Mouse (Mus musculus): ENCODE results near the gene Baiap2l1. TPM values are rescaled to one million over a fixed set of nuclear protein-coding genes. Genes with fewer than 3 reads are reported as not detected.

Baiap2l1 gene
- polyA plus RNA-seq, 1 experiment from 2014 or later = 5.1 TPM

DNA sequence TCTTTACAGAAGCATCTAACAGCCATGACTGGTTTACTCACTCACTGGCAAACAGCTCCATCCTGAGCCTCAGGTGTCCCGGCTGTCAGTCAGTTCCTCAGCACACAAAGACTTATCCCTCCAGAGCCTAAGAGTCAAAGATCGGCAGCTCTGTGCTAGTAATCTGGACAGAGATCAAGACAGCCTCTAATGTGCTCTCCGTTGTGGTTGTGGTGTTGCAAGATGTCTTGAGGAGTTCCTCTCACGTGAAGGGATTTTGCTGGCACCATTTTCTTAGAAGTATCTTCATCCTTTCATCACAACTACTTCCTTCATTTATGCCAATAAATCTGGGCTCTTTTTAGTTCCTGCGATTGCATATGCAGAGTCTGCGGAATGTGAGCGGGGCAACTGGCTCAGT lies 45.7 kb downstream of the Baiap2l1 start:
- Histone ChIP-seq H3K4me2 (replicated peaks) (no peak overlapping the region), H3K27me3 (no peaks in the 10 kb centered on the region), H3K9ac (no peak overlapping the region), H3K9me3 (no peaks in the 10 kb centered on the region), H3K27ac (no peak overlapping the region), H3K4me1 (peaks cover 5% of the 10 kb centered on the region; the same call in 1 of the 2 replicates), H3K4me3 (no peak overlapping the region), H3K36me3 (no peaks in the 10 kb centered on the region)
- ATAC-seq (ENCODE audit: insufficient number of reproducible peaks, insufficient read depth, low FRiP score, low TSS enrichment) = no peak
- WGBS = 75% methylated on average over 7 of the region's 7 CpGs

DNA sequence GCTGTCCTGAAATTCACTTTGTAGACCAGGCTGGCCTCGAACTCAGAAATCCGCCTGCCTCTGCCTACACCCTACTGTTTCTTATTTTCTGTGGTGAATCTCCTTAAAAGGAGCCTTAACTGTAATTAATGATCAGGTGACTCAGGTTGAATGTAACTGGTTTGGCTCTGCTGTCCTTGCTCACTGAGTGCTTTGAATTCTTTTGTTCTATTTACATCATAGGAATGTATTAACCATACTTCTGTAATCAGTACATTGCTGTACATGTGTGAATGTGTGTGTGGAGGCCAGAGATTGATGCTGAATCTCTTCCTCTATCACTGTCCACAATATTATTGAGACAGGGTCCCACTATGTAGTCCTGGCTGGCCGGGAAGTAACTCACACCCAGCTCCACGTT lies 49.0 kb downstream of the Baiap2l1 start:
- no peak overlapping the region for H3K27ac ChIP-seq
- H3K36me3 ChIP-seq = no peaks in the 10 kb centered on the region
- no peak overlapping the region for H3K4me2 ChIP-seq (replicated peaks)
- H3K4me3 ChIP-seq = no peak overlapping the region
- H3K9ac ChIP-seq = no peak overlapping the region
- no peaks in the 10 kb centered on the region for H3K27me3 ChIP-seq
- no peak for ATAC-seq (ENCODE audit: insufficient number of reproducible peaks, insufficient read depth, low FRiP score, low TSS enrichment)
- H3K4me1 ChIP-seq = peaks cover 5% of the 10 kb centered on the region; the same call in 1 of the 2 replicates
- H3K9me3 ChIP-seq = no peaks in the 10 kb centered on the region
- WGBS = 84% methylated on average over 4 of the region's 4 CpGs

DNA sequence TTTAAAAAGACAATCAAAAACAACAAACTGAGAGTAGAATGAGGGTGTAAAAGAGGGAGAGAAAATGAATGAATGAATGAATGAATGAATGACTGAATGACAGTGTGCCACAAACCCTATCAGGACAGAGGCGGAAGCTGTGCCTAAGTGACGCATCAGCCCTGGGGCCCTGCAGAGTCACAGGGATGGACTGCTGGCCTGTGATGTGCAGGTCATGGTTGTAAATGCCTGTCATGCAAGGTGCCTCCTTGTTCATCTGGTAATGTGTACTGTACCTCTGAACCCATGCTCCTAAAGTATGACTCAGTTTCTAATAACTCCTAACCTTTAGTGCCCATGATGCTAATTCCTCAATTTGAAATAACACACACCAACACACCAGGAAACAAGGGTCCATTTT lies 54.8 kb downstream of the Baiap2l1 start:
- WGBS = 80% methylated on average over 2 of the region's 2 CpGs
- ATAC-seq (ENCODE audit: insufficient number of reproducible peaks, insufficient read depth, low FRiP score, low TSS enrichment) = no peak
- Histone ChIP-seq H3K27ac (no peak overlapping the region), H3K9me3 (no peaks in the 10 kb centered on the region), H3K4me1 (no peaks in the 10 kb centered on the region), H3K27me3 (no peaks in the 10 kb centered on the region), H3K36me3 (no peaks in the 10 kb centered on the region), H3K4me3 (no peak overlapping the region), H3K9ac (no peak overlapping the region), H3K4me2 (replicated peaks) (no peak overlapping the region)

DNA sequence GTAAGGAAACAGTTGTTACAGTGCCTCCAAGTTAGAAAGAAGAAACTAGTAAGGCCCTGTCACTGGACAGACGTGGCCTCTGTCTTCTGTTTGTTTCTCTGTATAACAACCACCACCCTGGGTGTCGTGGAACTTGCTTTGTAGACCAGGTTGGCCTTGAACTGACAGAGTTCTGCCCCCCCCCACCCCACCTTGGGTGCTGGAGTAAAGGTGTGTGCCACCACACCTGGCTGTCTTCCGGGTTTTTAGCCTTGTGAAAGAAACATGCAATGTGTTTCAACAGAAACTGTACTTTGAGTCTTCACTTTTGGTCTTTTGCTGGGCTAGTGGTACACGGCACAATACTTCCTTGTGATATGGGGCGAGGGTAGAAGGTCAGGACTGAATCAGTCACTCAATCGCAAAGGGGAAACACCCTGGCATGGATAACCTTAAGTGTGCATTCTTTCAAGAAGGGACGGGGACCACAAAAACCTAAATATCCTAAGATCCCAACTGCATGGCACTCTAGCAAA lies 61.8 kb downstream of the Baiap2l1 start:
- Histone ChIP-seq H3K4me1 (no peaks in the 10 kb centered on the region), H3K36me3 (no peaks in the 10 kb centered on the region), H3K4me2 (replicated peaks) (no peak overlapping the region), H3K4me3 (no peak overlapping the region), H3K9ac (no peak overlapping the region), H3K9me3 (no peaks in the 10 kb centered on the region), H3K27me3 (no peaks in the 10 kb centered on the region), H3K27ac (no peak overlapping the region)
- WGBS = 81% methylated on average over 7 of the region's 7 CpGs
- ATAC-seq (ENCODE audit: insufficient number of reproducible peaks, insufficient read depth, low FRiP score, low TSS enrichment) = no peak

DNA sequence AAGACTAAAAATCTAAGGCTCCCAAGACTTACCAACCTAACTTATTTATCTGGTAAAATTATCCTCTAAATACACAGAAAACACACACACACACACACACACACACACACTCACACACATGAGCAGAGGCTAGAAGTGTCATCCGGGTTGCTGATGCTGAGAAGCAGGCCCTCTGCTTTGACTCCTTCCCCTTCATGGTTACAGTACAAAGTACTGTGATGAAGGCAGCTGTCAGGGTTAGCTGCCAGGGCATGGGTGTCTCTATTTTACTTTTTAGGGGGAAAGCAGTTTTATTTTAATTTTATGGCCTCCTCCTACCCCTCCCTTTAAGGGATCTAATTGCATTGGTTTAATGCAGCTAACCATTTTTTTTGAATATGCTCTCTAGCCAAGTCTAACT lies 62.6 kb downstream of the Baiap2l1 start:
- H3K9ac ChIP-seq = no peak overlapping the region
- no peaks in the 10 kb centered on the region for H3K36me3 ChIP-seq
- H3K27ac ChIP-seq = no peak overlapping the region
- 83% methylated on average over 1 of the region's 1 CpGs for WGBS
- no peaks in the 10 kb centered on the region for H3K27me3 ChIP-seq
- no peak for ATAC-seq (ENCODE audit: insufficient number of reproducible peaks, insufficient read depth, low FRiP score, low TSS enrichment)
- H3K4me2 ChIP-seq (replicated peaks) = no peak overlapping the region
- H3K4me1 ChIP-seq = no peaks in the 10 kb centered on the region
- no peak overlapping the region for H3K4me3 ChIP-seq
- no peaks in the 10 kb centered on the region for H3K9me3 ChIP-seq

DNA sequence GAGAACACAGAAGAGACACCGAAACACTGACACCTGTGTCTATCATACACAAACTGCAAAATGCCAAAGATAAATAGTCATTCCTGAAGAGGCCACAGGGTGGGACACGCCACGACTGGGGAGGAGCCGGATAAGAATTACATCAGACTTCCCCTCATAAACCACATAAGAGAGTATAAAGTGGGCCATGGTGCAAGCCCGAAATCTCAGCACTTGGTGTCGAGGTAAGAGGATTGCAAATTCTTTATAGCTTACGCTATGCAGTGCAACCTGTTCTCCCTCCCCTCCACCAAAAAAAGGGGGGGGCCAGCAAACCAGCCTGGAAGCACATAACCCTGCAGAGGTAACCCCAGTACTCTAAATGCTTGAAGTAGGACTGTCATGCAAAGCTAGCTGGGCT lies 63.0 kb downstream of the Baiap2l1 start:
- H3K4me3 ChIP-seq = no peak overlapping the region

DNA sequence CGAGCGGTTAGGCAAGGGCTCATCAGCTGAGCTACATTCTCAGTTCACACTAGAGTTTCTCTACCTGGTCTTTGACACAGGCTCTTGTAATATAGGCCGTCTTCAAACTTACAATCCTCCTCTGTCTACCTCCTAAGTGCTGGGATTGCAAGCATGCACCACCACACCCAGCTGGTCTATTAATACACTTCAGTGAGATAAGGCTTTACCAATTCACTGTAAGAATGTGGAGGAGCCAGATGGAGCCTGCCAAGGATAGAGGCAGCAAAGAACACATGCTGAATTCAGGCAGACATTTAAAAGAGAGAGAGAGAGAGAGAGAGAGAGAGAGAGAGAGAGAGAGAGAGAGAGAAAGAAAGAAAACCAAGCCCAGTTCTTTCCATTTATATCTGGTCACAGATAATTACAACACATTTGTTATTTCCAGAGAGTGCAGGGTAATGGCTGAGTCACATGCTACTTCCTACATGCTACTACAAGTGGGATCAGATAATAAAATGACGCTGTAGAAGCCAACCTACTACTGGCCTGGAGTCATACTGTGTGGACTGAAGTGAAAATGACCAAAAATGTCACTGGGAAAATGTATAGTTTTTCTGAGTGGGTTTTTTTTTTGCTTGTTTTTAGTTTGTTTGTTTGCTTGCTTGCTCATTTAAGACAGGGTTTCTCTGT lies 68.0 kb downstream of the Baiap2l1 start:
- Histone ChIP-seq H3K4me3 (no peak overlapping the region), H3K4me2 (replicated peaks) (no peak overlapping the region), H3K4me1 (no peaks in the 10 kb centered on the region), H3K9me3 (no peaks in the 10 kb centered on the region), H3K27me3 (no peaks in the 10 kb centered on the region), H3K27ac (no peak overlapping the region), H3K36me3 (no peaks in the 10 kb centered on the region), H3K9ac (no peak overlapping the region)
- WGBS = 86% methylated on average over 4 of the region's 4 CpGs
- no peak for ATAC-seq (ENCODE audit: insufficient number of reproducible peaks, insufficient read depth, low FRiP score, low TSS enrichment)

More for the DNA sequence above, 63.0 kb downstream of the Baiap2l1 start:
- H3K9ac ChIP-seq = no peak overlapping the region
- no peaks in the 10 kb centered on the region for H3K36me3 ChIP-seq
- no peak overlapping the region for H3K4me2 ChIP-seq (replicated peaks)
- ATAC-seq (ENCODE audit: insufficient number of reproducible peaks, insufficient read depth, low FRiP score, low TSS enrichment) = no peak
- H3K9me3 ChIP-seq = no peaks in the 10 kb centered on the region
- H3K27me3 ChIP-seq = no peaks in the 10 kb centered on the region
- H3K4me1 ChIP-seq = no peaks in the 10 kb centered on the region
- WGBS = 71% methylated on average over 7 of the region's 7 CpGs
- no peak overlapping the region for H3K27ac ChIP-seq

DNA sequence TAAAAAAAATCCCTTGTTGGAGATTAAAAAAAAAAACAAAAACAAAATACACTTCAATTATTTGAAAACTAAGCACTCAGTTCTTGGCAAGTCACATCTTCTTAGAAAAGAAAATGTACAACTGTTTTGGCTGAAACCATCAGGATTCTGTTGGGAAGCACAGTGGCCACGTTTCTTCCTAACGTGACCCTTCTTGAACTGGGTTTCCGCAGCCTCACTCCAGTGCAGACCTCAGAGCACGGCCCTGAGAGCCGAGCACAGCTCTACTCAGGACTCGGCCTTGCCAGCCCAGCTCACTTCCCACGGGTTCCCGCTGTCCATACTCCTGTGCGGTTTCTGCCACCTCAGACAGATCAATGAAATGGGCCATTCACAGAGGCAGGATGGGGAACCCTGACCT lies 69.5 kb downstream of the Baiap2l1 start:
- H3K4me1 ChIP-seq = no peaks in the 10 kb centered on the region
- no peaks in the 10 kb centered on the region for H3K9me3 ChIP-seq
- H3K4me2 ChIP-seq (replicated peaks) = no peak overlapping the region
- H3K27ac ChIP-seq = no peak overlapping the region
- no peaks in the 10 kb centered on the region for H3K36me3 ChIP-seq
- H3K9ac ChIP-seq = no peak overlapping the region
- no peak overlapping the region for H3K4me3 ChIP-seq
- 82% methylated on average over 9 of the region's 9 CpGs for WGBS
- H3K27me3 ChIP-seq = no peaks in the 10 kb centered on the region
- no peak for ATAC-seq (ENCODE audit: insufficient number of reproducible peaks, insufficient read depth, low FRiP score, low TSS enrichment)

DNA sequence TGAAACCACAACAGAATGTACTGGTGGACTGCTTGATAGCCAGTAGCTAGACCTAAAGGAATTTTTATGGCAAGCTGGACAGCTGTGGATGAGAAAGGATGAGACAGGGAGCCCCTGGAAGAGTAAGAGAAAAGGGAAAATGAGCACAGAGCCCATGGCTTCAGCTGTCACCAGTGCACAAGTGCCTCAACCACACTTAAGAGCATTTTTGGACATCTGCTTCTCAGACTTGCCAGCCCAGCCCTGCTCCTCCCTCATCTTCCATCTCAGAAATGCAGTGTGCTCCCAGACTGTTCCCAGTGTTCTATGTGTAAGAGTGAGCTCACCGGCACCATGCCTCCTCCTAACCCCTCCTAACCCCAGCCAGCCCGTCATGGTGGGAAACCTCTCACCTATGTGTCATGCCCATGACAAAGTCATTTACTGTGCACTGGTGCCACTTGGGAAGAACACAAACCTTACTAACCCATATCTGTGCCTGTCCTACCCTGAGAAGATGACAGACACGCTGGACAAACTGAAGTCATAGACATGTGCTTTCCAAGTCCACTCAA lies 70.6 kb downstream of the Baiap2l1 start:
- no peaks in the 10 kb centered on the region for H3K27me3 ChIP-seq
- ATAC-seq (ENCODE audit: insufficient number of reproducible peaks, insufficient read depth, low FRiP score, low TSS enrichment) = no peak
- no peak overlapping the region for H3K27ac ChIP-seq
- no peak overlapping the region for H3K4me3 ChIP-seq
- H3K4me2 ChIP-seq (replicated peaks) = no peak overlapping the region
- H3K9me3 ChIP-seq = no peaks in the 10 kb centered on the region
- 87% methylated on average over 3 of the region's 3 CpGs for WGBS
- no peaks in the 10 kb centered on the region for H3K36me3 ChIP-seq
- H3K9ac ChIP-seq = no peak overlapping the region
- no peaks in the 10 kb centered on the region for H3K4me1 ChIP-seq

DNA sequence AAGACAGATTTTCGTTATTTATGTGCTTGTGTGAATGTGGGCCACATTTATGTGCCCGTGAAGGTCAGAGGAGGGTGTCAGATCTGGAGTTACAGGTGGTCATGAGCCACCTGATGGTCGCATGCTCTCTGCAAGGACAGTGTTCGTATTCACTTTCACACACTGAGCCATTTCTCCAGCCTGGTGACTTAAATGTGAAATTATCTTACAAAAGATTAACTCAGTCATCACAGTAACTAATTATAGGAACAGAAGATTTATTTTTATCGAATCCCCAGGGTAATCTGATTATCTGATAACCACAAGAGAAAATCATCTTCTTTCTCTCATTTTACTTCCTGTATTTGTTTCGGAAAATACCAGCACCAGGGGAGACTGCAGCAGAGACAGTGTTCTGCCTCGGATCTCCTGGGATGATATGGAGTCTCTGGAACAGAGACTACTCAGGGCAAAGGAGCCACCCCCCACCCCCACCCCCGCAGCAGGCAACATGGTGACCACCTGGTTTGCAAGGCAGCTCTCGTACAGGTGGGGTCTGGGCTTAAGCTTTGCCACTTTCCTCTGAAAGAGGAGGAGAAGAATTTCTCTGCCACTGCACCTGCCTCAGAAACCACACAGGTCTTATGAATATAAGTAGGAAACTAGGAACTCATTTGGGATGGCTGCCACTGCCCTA lies 71.2 kb downstream of the Baiap2l1 start:
- no peak for ATAC-seq (ENCODE audit: insufficient number of reproducible peaks, insufficient read depth, low FRiP score, low TSS enrichment)
- no peak overlapping the region for H3K4me2 ChIP-seq (replicated peaks)
- H3K4me3 ChIP-seq = no peak overlapping the region
- no peaks in the 10 kb centered on the region for H3K27me3 ChIP-seq
- 78% methylated on average over 9 of the region's 9 CpGs for WGBS
- no peaks in the 10 kb centered on the region for H3K9me3 ChIP-seq
- no peak overlapping the region for H3K27ac ChIP-seq
- no peaks in the 10 kb centered on the region for H3K36me3 ChIP-seq
- no peak overlapping the region for H3K9ac ChIP-seq
- H3K4me1 ChIP-seq = no peaks in the 10 kb centered on the region

DNA sequence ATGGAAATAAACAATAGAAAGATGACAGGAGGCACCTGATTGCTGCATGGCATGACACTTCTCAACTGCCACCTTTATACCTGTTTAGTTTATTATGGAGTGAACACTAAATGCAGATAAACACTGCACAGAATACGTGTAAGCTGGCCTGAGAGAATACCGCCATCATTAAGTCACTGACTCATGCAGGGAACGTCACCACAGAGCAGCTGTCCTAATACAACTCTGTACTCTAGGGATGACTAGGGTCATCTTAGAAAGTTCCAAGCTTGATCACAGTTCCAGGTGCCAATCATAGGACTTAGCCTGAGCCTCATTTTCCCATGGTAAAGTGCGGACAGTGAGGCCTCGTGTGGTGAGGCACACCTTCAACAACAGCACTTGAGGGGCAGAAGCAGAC lies 73.3 kb downstream of the Baiap2l1 start:
- Histone ChIP-seq H3K4me1 (no peaks in the 10 kb centered on the region), H3K27ac (no peak overlapping the region), H3K9me3 (no peaks in the 10 kb centered on the region), H3K9ac (no peak overlapping the region), H3K4me3 (no peak overlapping the region), H3K4me2 (replicated peaks) (no peak overlapping the region), H3K36me3 (0 out of 2 replicates have a peak, but pooled peaks cover 5% of the 10 kb centered on the region), H3K27me3 (no peaks in the 10 kb centered on the region)
- 82% methylated on average over 5 of the region's 5 CpGs for WGBS
- no peak for ATAC-seq (ENCODE audit: insufficient number of reproducible peaks, insufficient read depth, low FRiP score, low TSS enrichment)

DNA sequence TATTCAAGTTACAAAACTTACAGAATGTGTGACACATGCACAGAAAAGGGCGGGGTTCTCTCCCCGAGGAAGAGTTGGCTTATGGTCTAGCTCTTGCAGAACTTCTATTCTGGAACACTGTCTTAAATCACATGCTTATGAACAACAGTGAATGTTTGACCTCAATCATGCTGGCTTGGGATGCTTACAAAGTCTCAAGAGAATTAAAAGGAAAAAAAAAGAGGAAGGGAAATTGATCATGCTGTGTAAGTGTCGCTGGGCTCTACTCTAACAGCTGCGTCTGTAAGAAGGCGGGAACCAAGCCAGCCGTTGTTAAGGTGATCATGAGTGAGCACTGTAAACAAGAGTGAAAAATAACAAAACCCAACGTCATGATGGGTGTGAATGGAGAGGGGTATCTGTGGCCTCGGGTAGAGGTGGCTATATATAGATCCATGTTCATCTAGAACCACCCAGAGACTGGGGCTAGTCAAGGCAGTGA lies 74.3 kb downstream of the Baiap2l1 start:
- no peaks in the 10 kb centered on the region for H3K9me3 ChIP-seq
- no peak overlapping the region for H3K9ac ChIP-seq
- no peaks in the 10 kb centered on the region for H3K4me1 ChIP-seq
- H3K4me3 ChIP-seq = no peak overlapping the region
- WGBS = 78% methylated on average over 8 of the region's 8 CpGs
- 0 out of 2 replicates have a peak, but pooled peaks cover 10% of the 10 kb centered on the region for H3K36me3 ChIP-seq
- H3K27ac ChIP-seq = no peak overlapping the region
- no peak for ATAC-seq (ENCODE audit: insufficient number of reproducible peaks, insufficient read depth, low FRiP score, low TSS enrichment)
- no peaks in the 10 kb centered on the region for H3K27me3 ChIP-seq
- H3K4me2 ChIP-seq (replicated peaks) = no peak overlapping the region

Data from embryonic facial prominence, embryonic 12.5 days (tissue).